Mouse (Mus musculus) urinary bladder, adult 18-20 months (tissue): Measurements from ENCODE around the gene Fgfr2.
"Not testable (repeated sequence)": the region's sequence is repeated elsewhere in the genome, so short reads cannot be mapped to it uniquely, and the experiment has no call there.

ENCODE experiments used
- DNase-seq, 2 experiments: peaks; one replicate each; pipeline ENCODE4 v3.0.0; 2022; ENCODE audit warnings: low spot score in 2 of 2, mixed read lengths in 2 of 2

The Fgfr2 gene

DNA sequence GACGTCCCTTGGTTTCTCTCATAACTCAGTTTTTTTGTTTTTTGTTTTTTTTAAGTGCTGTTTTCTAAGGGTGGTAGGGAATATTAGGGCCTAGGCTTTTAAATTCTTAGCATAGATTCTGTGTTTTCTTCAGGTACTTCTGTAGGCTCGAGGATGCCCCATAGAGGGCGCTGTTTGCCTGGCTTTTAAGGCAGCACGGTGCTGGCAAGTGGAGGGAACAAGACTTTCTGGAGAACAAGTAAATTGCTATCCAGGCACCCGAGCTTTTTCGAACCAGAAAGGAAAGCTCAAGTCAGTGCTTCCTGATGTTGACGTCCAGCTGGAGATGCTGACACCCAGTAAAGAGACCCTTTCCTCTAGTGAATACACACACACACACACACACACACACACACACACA lies 1583.2 kb downstream of the Fgfr2 start:
- peak; percentile 72 to 78 for DNase-seq

GRCm38 (mm10) chr7:131503739-131504138 lies 1619.4 kb downstream of the Fgfr2 start:
- no peak for DNase-seq

DNA sequence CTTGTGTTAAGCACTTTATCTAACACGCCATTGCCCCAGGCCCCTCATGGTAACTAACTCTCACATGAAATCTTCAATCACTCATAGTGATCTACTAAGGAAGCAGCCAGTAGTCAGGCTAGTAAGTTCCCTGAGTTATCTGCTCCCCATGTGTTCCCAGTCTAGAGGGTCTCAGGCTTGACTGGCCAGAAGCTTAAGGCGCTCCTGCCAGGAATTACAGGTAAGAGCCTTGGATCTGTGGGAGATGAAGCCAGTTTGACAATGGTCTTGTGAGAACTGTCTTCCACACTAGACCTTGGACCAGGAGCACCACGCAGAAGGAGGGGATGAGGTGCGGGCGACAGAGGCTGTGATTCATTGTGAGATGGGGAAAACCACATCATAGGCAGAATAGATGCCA lies 1644.7 kb downstream of the Fgfr2 start:
- DNase-seq, result no peak

DNA sequence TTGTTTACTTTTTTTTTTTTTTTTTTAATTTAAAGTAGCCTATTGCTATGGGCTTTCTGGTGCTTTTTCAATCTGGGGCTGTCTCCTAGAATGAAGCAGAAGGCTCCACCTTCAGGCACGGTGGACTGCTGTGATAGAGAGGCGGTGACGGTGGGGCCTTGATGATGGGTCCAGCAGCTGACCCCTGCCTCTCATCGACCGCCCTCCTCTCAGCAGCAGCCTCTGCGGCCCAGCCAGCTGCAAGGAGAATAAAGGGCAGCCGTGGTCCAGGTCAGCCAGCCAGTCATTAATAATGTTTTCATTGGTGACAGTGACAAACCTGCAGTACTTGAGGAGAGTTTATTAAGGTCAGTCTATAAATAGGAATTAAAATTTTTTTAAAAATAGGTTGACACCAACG lies 1646.0 kb downstream of the Fgfr2 start:
- DNase-seq, result no peak

- no peak for DNase-seq
Measured at GRCm38 (mm10) chr7:131471551-131471950, 1651.6 kb downstream of the Fgfr2 start.

DNA sequence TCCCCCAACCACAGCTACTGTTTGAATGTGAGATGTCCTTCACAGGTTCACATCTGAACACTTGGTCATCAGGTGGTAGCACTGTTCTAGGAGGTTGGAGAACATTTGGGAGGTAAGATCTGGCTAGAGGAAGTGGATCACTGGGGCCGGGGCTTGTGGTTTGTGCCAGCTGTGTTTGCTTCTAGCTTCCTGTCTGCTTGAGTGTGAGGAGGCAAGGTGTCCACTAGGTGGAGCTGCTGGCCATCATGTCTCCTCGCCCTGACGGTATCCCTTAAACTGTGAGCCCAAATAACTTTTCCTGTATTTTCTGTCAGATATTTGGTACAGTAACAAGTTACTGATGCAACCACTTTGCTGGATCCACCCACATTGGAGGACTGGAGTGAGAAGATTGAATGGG lies 1653.6 kb downstream of the Fgfr2 start:
- no peak for DNase-seq

- no peak for DNase-seq
Measured at GRCm38 (mm10) chr7:131467312-131467711, 1655.8 kb downstream of the Fgfr2 start.

- no peak for DNase-seq
Measured at GRCm38 (mm10) chr7:131465735-131466134, 1657.4 kb downstream of the Fgfr2 start.

DNA sequence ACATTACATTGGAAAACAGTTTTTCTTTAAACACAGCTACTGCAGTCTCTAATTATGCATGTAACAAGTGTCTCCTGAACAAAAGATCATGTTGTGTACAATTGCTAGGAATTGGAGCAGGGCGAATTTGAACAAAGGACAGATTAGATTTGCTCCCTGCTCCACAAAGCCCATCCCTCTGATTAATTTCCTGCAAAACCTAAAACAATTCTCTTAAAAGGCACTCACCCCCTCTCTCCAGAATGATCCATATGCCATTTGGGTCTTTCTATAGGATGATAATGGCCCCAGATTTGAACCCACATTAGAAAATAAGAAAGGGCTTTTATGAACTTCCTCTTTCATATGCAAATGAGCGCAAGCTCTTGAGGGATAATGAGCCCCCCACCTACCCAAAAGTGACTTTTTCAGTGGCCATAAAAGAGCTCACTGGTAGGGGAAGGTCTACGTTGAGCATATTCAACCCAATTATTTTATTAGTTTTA lies 1658.0 kb downstream of the Fgfr2 start:
- DNase-seq, result no peak

DNA sequence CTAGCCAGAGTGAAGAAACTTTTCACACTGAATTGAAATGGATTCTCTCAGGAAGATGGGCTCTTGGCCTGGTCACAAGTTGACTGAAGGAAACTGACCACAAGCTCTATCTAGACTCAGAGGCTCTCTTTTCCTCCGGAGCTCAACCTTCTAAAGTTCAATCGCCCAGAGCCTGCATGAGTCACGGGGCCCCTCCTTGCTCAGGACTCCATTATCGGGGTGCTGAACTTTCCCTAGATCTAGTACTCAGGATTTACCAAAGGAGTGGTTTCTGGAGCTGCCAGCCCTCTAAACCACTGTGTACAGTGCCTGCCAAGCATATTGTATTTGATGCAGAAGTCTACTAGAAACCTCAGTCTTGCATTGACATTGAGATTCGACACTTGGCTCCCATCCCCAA lies 1666.4 kb downstream of the Fgfr2 start:
- no peak for DNase-seq

DNA sequence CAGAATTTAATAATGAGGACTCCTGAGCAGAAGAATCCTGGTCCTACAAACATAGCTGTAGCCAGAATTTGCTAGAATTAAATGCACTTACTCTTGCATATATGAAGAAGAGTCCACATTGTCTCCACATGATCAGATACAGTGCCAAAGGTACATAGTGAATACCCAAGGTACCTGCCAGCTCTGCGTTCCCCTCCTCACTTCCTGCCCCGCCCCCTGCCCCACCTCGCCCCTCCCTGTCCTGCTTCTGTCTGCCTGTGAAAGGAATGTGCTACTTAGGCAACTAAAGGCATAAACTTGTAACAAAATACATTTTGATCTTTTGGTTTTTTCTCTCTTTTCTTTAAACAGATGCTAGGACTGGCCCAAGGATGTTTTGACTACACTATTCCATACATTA lies 1686.1 kb downstream of the Fgfr2 start:
- no peak for DNase-seq

DNA sequence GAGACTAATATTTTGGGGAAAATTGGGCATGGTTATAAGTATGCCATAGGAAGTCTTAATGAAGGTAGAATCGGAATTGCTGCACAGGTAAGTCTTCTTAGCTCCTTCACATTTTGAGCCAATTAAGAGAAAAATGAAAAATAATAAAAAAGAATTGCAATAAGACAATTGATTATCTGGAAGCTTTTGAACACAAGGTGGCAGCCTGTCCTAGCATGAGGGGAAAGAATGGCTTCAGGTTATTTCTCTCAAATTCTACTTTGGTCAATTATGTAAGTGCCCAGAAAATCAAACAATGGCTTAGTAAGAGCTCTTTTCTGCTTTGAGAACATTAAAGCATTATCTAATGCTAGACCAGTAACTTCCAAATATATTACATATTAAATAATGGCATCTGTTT lies 1688.9 kb downstream of the Fgfr2 start:
- no peak for DNase-seq

GRCm38 (mm10) chr7:131432244-131432643 lies 1690.9 kb downstream of the Fgfr2 start:
- DNase-seq, result no peak

- DNase-seq, result no peak
Measured at GRCm38 (mm10) chr7:131427331-131427730, 1695.8 kb downstream of the Fgfr2 start.

DNA sequence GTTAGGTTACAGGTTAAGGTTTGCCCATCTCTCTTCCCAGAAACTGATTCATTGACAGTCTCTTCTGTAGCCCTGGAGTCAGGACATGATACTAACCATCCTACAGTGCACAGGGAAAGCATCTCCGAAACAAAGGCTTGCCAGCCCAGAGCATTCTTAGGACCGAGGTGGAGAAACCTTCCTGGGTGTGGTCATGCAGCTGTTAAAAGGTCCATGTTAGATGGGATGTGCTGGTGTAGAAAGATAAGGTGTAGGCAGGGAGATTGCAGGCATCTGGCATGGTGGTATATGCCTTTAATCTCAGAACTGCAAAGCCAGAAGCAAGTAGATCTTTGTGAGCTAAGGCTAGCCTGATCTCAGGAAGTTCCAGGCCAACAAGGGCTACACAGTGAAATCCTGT lies 1698.2 kb downstream of the Fgfr2 start:
- no peak for DNase-seq

- no peak for DNase-seq
Measured at GRCm38 (mm10) chr7:131417605-131418004, 1705.5 kb downstream of the Fgfr2 start.

GRCm38 (mm10) chr7:131416742-131417141 lies 1706.4 kb downstream of the Fgfr2 start:
- DNase-seq, result not testable (repeated sequence)

DNA sequence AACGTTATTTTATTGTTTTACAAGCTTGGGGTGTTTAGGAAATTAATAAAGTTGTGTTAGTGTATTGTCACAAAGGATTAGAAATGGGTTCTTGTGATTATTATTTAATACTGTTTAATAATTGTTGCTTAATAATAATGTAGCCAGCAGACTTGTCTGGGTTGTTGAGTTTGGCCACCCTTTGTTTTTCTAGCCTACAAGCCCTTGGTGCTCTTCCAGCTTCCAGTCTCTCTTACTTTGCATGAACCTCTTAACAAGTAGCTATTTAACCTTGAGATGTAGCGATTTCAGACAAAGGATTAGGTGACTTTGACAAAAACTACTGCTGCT lies 1711.2 kb downstream of the Fgfr2 start:
- no peak for DNase-seq

DNA sequence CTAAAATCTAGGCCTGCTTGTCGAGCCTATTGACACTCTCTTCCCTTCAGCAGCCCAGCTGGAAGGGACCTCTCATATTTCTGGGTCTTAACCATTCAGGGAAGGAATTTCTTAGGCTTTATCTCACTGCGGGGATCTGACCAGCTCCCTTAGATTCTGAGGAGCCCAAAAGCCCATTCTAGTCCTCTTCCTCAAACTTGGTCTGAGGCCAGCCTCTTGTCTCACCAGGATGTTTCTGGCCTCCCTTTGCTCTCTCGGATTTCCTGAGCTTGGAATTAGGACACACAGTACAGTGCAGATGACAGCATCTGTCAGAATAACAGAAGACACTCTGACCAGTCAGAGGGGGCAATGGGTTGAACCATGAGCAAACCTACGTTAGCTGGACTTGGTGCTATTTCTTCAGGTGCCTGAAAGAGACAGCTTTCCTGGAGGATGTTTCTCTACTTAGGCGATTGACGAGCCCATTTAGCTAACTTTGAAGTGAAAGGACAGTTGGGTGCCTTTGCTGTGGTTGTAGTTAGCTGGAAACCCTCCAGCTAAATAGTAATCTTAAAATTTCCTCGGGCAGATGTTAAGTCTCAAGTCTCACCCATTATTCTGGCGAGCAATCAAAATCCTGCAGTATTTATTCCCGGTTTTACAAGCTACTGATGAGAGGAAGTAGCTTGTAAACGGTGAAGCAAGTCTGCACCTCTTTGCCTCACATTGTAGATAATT lies 1711.8 kb downstream of the Fgfr2 start:
- peak in 1 of 2 experiments; percentile 9 for DNase-seq

DNA sequence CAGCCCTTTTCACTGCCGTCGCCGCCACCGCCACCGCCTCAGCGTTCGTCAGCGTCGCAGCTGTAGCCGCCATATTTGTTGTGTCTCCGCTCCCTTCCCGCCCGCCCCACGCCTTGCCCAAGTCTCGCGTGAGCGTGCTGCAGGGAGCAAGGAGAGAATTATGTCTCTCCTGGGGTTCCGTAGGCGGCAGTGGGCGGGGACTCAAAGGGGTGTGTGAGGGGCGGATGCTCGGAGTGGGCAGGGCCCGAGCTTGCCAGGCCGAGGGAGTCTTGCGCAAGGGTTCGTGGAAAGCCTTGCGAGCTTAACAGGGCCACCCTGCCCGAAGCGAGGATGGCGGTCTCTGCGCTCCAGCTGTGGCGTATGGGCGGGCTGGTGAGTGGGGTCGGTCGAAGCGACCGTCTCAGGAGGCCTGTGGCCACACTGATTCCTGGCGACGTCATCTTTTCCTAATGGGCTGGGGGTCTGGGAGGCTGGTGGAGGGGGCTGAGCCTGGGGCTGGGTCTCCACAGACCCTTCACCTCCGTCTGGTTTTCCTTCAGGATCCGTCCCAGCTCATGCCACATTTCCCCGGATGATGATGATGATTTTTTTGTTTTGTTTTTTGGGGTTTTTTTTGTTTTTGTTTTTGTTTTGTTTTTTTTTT lies 1712.6 kb downstream of the Fgfr2 start, which contains the start of the genes Ikzf5 and Acadsb:
Ikzf5 (minus strand) TSS at position 106 of the 643 bp plus-strand sequence.
Acadsb (plus strand) TSS at position 186 of the 643 bp plus-strand sequence.
- peak; percentile 99 to 100 for DNase-seq

- no peak for DNase-seq
Measured at GRCm38 (mm10) chr7:131409988-131410385, 1713.2 kb downstream of the Fgfr2 start.

DNA sequence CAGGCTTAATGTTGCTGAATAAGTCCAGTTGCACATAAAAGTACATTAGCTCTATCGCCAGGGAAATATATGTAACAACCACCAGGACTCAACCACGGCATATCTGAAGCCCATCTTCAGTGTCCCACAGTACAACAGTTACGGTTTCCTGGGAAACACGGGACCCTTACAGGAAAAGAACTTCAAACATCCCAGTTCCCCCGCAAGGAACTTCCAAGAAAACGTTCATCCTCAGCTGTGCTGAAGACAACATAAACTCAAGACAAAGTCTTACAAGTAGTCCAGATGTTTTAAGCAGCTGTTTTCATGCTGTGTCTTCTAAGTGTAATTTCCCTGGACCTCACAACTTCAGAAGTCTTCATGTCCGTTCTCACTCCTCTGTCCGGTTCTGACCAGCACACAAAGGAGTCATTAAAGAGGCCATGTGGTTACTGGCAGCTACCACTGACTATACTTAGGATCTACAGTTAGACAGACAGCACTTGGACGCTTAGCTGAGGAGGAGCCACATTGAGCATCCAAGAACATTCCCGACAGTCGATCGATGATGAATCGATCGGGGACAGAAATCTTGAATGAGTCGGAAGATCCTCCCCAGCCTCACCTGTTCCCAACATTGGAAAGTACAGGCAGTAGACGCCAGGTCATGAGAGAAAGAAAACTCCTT lies 1713.7 kb downstream of the Fgfr2 start:
- no peak for DNase-seq

DNA sequence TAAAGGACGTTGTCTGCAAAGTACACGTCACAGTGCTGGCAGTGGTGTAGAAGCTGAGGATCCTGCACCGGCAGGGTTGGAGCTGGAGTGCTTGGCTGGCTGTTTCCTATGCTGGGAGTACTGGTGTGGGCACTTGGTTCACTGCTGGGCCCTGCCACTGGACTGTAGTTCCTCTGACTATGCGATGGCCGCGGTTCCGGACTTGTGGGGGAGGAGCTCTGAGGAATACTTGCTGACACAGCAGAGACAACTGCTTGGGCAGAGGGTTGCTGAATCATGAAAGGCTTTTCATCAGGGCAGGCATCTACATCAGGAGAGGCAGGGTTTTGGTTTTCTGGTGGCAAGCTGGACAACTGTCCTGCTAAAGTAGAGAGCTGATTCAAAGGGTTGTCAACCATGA lies 1731.4 kb downstream of the Fgfr2 start:
- not testable (repeated sequence) for DNase-seq
